Mouse (Mus musculus): ENCODE measurements around the gene Eml5. TPM values are rescaled to one million over a fixed set of nuclear protein-coding genes. Genes with fewer than 3 reads are reported as not detected.

Eml5 gene
- total and polyA plus RNA-seq, 2 experiments from 2014 or later: 8.2 to 42.5 TPM

DNA sequence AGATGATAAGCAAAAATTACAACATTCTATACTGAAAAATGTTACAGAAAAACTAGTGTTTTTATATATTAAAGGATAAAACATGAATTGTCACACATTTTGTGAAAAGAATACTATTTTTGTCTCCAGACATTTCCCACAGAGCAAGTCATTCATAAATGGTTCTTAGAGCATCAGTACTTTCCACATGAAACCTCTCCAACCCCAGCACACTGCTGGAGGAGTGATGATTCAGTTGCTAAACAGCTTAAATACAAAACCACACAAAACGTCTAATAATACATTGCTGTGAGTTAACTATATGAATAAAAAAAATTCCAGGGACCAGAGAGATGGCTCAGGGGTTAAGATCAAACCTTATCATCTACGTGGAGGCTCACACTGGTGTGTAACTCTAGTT, 26.1 kb downstream of the Eml5 start:
- 69% methylated on average over 2 of the region's 2 CpGs for WGBS
- Histone ChIP-seq H3K36me3 (ENCODE audit: insufficient read depth) (0 out of 2 replicates have a peak, but pooled peaks cover 3% of the 10 kb centered on the region), H3K9me3 (ENCODE audit: low read length) (no peaks in the 10 kb centered on the region), H3K9ac (no peak overlapping the region), H3K27me3 (ENCODE audit: insufficient read depth, low read length) (no peaks in the 10 kb centered on the region), H3K4me2 (ENCODE audit: low read depth) (no peak overlapping the region), H3K4me3 (ENCODE audit: low read depth, low read length) (no peak overlapping the region), H3K4me1 (ENCODE audit: insufficient read depth) (no peaks in the 10 kb centered on the region), H3K27ac (ENCODE audit: low read depth, low read length) (no peak overlapping the region)
- no peak for DNase-seq
- ATAC-seq: no peak
- TF ChIP-seq CTCF (IDR thresholded peaks at IDR 0.05; ENCODE audit: low read depth): no peak

- Histone ChIP-seq H3K4me3 (ENCODE audit: low read depth, low read length) (no peak overlapping the region), H3K4me2 (ENCODE audit: low read depth) (no peak overlapping the region), H3K9ac (no peak overlapping the region), H3K27me3 (ENCODE audit: insufficient read depth, low read length) (no peaks in the 10 kb centered on the region), H3K36me3 (ENCODE audit: insufficient read depth) (peaks cover 3% of the 10 kb centered on the region; the same call in 1 of the 2 replicates), H3K9me3 (ENCODE audit: low read length) (no peaks in the 10 kb centered on the region), H3K4me1 (ENCODE audit: insufficient read depth) (no peaks in the 10 kb centered on the region), H3K27ac (ENCODE audit: low read depth, low read length) (no peak overlapping the region)
- DNase-seq (no peak), ATAC-seq (no peak)
- TF ChIP-seq CTCF (IDR thresholded peaks at IDR 0.05; ENCODE audit: low read depth): no peak
- 96% methylated on average over 10 of the region's 10 CpGs for WGBS
Observed at GRCm38 (mm10) chr12:98872836-98873235, 28.4 kb downstream of the Eml5 start.

- Histone ChIP-seq H3K4me2 (ENCODE audit: low read depth) (no peak overlapping the region), H3K27ac (ENCODE audit: low read depth, low read length) (no peak overlapping the region), H3K9ac (no peak overlapping the region), H3K4me3 (ENCODE audit: low read depth, low read length) (no peak overlapping the region), H3K9me3 (ENCODE audit: low read length) (no peaks in the 10 kb centered on the region), H3K27me3 (ENCODE audit: insufficient read depth, low read length) (no peaks in the 10 kb centered on the region), H3K36me3 (ENCODE audit: insufficient read depth) (peaks cover 21% of the 10 kb centered on the region), H3K4me1 (ENCODE audit: insufficient read depth) (no peaks in the 10 kb centered on the region)
- no peak for ATAC-seq
- WGBS: 89% methylated on average over 4 of the region's 4 CpGs
- no peak for TF ChIP-seq CTCF (IDR thresholded peaks at IDR 0.05; ENCODE audit: low read depth)
- no peak for DNase-seq
Observed at GRCm38 (mm10) chr12:98863436-98863835, 37.8 kb downstream of the Eml5 start.

GRCm38 (mm10) chr12:98860316-98860715, 41.0 kb downstream of the Eml5 start:
- no peaks in the 10 kb centered on the region for H3K27me3 ChIP-seq (ENCODE audit: insufficient read depth, low read length)
- H3K4me3 ChIP-seq (ENCODE audit: low read depth, low read length): no peak overlapping the region
- H3K27ac ChIP-seq (ENCODE audit: low read depth, low read length): no peak overlapping the region
- peaks cover 21% of the 10 kb centered on the region for H3K36me3 ChIP-seq (ENCODE audit: insufficient read depth)
- H3K4me2 ChIP-seq (ENCODE audit: low read depth): no peak overlapping the region
- no peaks in the 10 kb centered on the region for H3K9me3 ChIP-seq (ENCODE audit: low read length)
- ATAC-seq: no peak
- H3K4me1 ChIP-seq (ENCODE audit: insufficient read depth): no peaks in the 10 kb centered on the region
- no peak for DNase-seq
- no peak overlapping the region for H3K9ac ChIP-seq
- no peak for TF ChIP-seq CTCF (IDR thresholded peaks at IDR 0.05; ENCODE audit: low read depth)
- 91% methylated on average over 2 of the region's 2 CpGs for WGBS

GRCm38 (mm10) chr12:98850767-98851166, 50.5 kb downstream of the Eml5 start:
- Histone ChIP-seq H3K4me1 (ENCODE audit: insufficient read depth) (no peaks in the 10 kb centered on the region), H3K9me3 (ENCODE audit: low read length) (no peaks in the 10 kb centered on the region), H3K4me2 (ENCODE audit: low read depth) (no peak overlapping the region), H3K4me3 (ENCODE audit: low read depth, low read length) (no peak overlapping the region), H3K27me3 (ENCODE audit: insufficient read depth, low read length) (no peaks in the 10 kb centered on the region), H3K9ac (no peak overlapping the region), H3K36me3 (ENCODE audit: insufficient read depth) (no peaks in the 10 kb centered on the region; the same call in 1 of the 2 replicates), H3K27ac (ENCODE audit: low read depth, low read length) (no peak overlapping the region)
- TF ChIP-seq CTCF (IDR thresholded peaks at IDR 0.05; ENCODE audit: low read depth): peak; percentile 66
- DNase-seq (peak; percentile 46), ATAC-seq (no peak)
- 31% methylated on average over 3 of the region's 3 CpGs for WGBS

DNA sequence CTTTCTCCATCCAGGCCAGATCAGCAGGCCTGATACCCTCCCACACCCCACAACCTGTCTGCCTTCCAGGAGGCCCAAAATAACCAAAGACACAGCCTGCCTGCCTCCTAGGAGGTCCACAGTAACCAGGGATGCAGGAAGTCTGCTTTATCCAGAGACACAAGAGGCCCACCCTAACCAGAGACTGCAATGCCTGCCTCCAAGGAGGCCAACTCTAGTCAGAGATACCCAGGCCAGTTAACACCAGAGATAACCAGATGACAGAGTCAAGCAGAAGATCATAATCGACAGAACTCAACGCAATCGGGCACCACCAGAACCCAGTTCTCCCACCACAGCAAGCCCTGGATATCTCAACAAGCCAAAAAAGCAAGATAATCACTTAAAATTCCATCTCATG, 56.5 kb downstream of the Eml5 start:
- ATAC-seq: no peak
- TF ChIP-seq CTCF (IDR thresholded peaks at IDR 0.05; ENCODE audit: low read depth): no peak

GRCm38 (mm10) chr12:98840135-98840534, 61.1 kb downstream of the Eml5 start:
- Histone ChIP-seq H3K9me3 (ENCODE audit: low read length) (no peaks in the 10 kb centered on the region), H3K27ac (ENCODE audit: low read depth, low read length) (no peak overlapping the region), H3K27me3 (ENCODE audit: insufficient read depth, low read length) (no peaks in the 10 kb centered on the region), H3K36me3 (ENCODE audit: insufficient read depth) (no peaks in the 10 kb centered on the region; the same call in 1 of the 2 replicates), H3K9ac (no peak overlapping the region), H3K4me1 (ENCODE audit: insufficient read depth) (no peaks in the 10 kb centered on the region), H3K4me3 (ENCODE audit: low read depth, low read length) (no peak overlapping the region), H3K4me2 (ENCODE audit: low read depth) (no peak overlapping the region)
- no peak for TF ChIP-seq CTCF (IDR thresholded peaks at IDR 0.05; ENCODE audit: low read depth)
- 89% methylated on average over 3 of the region's 3 CpGs for WGBS
- no peak for DNase-seq
- no peak for ATAC-seq

More for the DNA sequence above, 56.5 kb downstream of the Eml5 start:
- over 99% methylated on average over 3 of the region's 3 CpGs for WGBS
- no peaks in the 10 kb centered on the region for H3K27me3 ChIP-seq (ENCODE audit: insufficient read depth, low read length)
- H3K36me3 ChIP-seq (ENCODE audit: insufficient read depth): no peaks in the 10 kb centered on the region; the same call in 1 of the 2 replicates
- no peak overlapping the region for H3K27ac ChIP-seq (ENCODE audit: low read depth, low read length)
- H3K4me3 ChIP-seq (ENCODE audit: low read depth, low read length): no peak overlapping the region
- no peaks in the 10 kb centered on the region for H3K4me1 ChIP-seq (ENCODE audit: insufficient read depth)
- no peaks in the 10 kb centered on the region for H3K9me3 ChIP-seq (ENCODE audit: low read length)
- no peak overlapping the region for H3K4me2 ChIP-seq (ENCODE audit: low read depth)
- no peak overlapping the region for H3K9ac ChIP-seq
- no peak for DNase-seq

Data from forebrain, postnatal 0 days (tissue).